Mouse (Mus musculus): ENCODE results near the gene Adam8. TPM values are rescaled to one million over a fixed set of nuclear protein-coding genes. Genes with fewer than 3 reads are reported as not detected.

The Adam8 gene
- polyA plus RNA-seq, 1 experiment from 2014 or later, result 4.0 TPM

- Histone ChIP-seq H3K36me3 (no peaks in the 10 kb centered on the region), H3K4me1 (no peaks in the 10 kb centered on the region), H3K9me3 (replicated peaks) (no peaks in the 10 kb centered on the region), H3K9ac (no peak overlapping the region), H3K27ac (replicated peaks) (no peak overlapping the region), H3K27me3 (peaks cover 2% of the 10 kb centered on the region; the same call in 1 of the 2 replicates), H3K4me3 (replicated peaks) (no peak overlapping the region), H3K4me2 (replicated peaks) (no peak overlapping the region)
- 80% methylated on average over 10 of the region's 10 CpGs for WGBS
- no peak for ATAC-seq (ENCODE audit: insufficient number of reproducible peaks, low FRiP score, low TSS enrichment, low read depth)
These were observed 31.2 kb downstream of the Adam8 start for GRCm38 (mm10) chr7:139961141-139961540.

GRCm38 (mm10) chr7:139957958-139958357 is 34.4 kb downstream of the Adam8 start:
- no peaks in the 10 kb centered on the region for H3K4me1 ChIP-seq
- H3K9me3 ChIP-seq (replicated peaks), result no peaks in the 10 kb centered on the region
- H3K27me3 ChIP-seq, result peaks cover 2% of the 10 kb centered on the region; the same call in 1 of the 2 replicates
- H3K9ac ChIP-seq, result no peak overlapping the region
- H3K4me3 ChIP-seq (replicated peaks), result no peak overlapping the region
- no peak overlapping the region for H3K4me2 ChIP-seq (replicated peaks)
- H3K27ac ChIP-seq (replicated peaks), result no peak overlapping the region
- ATAC-seq (ENCODE audit: insufficient number of reproducible peaks, low FRiP score, low TSS enrichment, low read depth), result no peak
- no peaks in the 10 kb centered on the region for H3K36me3 ChIP-seq
- WGBS, result 43% methylated on average over 11 of the region's 11 CpGs

GRCm38 (mm10) chr7:139957437-139957836 is 34.9 kb downstream of the Adam8 start:
- peaks cover 2% of the 10 kb centered on the region; the same call in 1 of the 2 replicates for H3K27me3 ChIP-seq
- no peak for ATAC-seq (ENCODE audit: insufficient number of reproducible peaks, low FRiP score, low TSS enrichment, low read depth)
- H3K4me3 ChIP-seq (replicated peaks), result no peak overlapping the region
- no peak overlapping the region for H3K4me2 ChIP-seq (replicated peaks)
- H3K27ac ChIP-seq (replicated peaks), result no peak overlapping the region
- no peaks in the 10 kb centered on the region for H3K9me3 ChIP-seq (replicated peaks)
- WGBS, result 56% methylated on average over 11 of the region's 11 CpGs
- H3K36me3 ChIP-seq, result no peaks in the 10 kb centered on the region
- H3K9ac ChIP-seq, result no peak overlapping the region
- no peaks in the 10 kb centered on the region for H3K4me1 ChIP-seq

- H3K27me3 ChIP-seq, result peaks cover 2% of the 10 kb centered on the region; the same call in 1 of the 2 replicates
- whole genome bisulfite sequencing, result 77% methylated on average over 3 of the region's 3 CpGs
- no peak overlapping the region for H3K9ac ChIP-seq
- no peak overlapping the region for H3K27ac ChIP-seq (replicated peaks)
- no peak for ATAC-seq (ENCODE audit: insufficient number of reproducible peaks, low FRiP score, low TSS enrichment, low read depth)
- H3K4me2 ChIP-seq (replicated peaks), result no peak overlapping the region
- no peaks in the 10 kb centered on the region for H3K9me3 ChIP-seq (replicated peaks)
- H3K4me3 ChIP-seq (replicated peaks), result no peak overlapping the region
- H3K4me1 ChIP-seq, result no peaks in the 10 kb centered on the region
- H3K36me3 ChIP-seq, result no peaks in the 10 kb centered on the region
These were observed 35.7 kb downstream of the Adam8 start for GRCm38 (mm10) chr7:139956658-139957057.

- no peaks in the 10 kb centered on the region for H3K9me3 ChIP-seq (replicated peaks)
- H3K27me3 ChIP-seq, result peaks cover 2% of the 10 kb centered on the region; the same call in 1 of the 2 replicates
- no peak overlapping the region for H3K9ac ChIP-seq
- no peak overlapping the region for H3K4me2 ChIP-seq (replicated peaks)
- H3K4me1 ChIP-seq, result no peaks in the 10 kb centered on the region
- no peak overlapping the region for H3K27ac ChIP-seq (replicated peaks)
- no peak for ATAC-seq (ENCODE audit: insufficient number of reproducible peaks, low FRiP score, low TSS enrichment, low read depth)
- no peak overlapping the region for H3K4me3 ChIP-seq (replicated peaks)
- no peaks in the 10 kb centered on the region for H3K36me3 ChIP-seq
- 74% methylated on average over 4 of the region's 4 CpGs for WGBS
These were observed 36.9 kb downstream of the Adam8 start for GRCm38 (mm10) chr7:139955505-139955904.

- H3K27ac ChIP-seq (replicated peaks), result no peak overlapping the region
- H3K4me2 ChIP-seq (replicated peaks), result no peak overlapping the region
- H3K4me1 ChIP-seq, result no peaks in the 10 kb centered on the region
- H3K9me3 ChIP-seq (replicated peaks), result no peaks in the 10 kb centered on the region
- WGBS, result 67% methylated on average over 6 of the region's 6 CpGs
- no peaks in the 10 kb centered on the region for H3K36me3 ChIP-seq
- no peak for ATAC-seq (ENCODE audit: insufficient number of reproducible peaks, low FRiP score, low TSS enrichment, low read depth)
- no peak overlapping the region for H3K4me3 ChIP-seq (replicated peaks)
- peaks cover 8% of the 10 kb centered on the region; the same call in 1 of the 2 replicates for H3K27me3 ChIP-seq
- H3K9ac ChIP-seq, result no peak overlapping the region
These were observed 40.2 kb downstream of the Adam8 start for GRCm38 (mm10) chr7:139951991-139952633.

- WGBS, result 4% methylated on average over 16 of the region's 16 CpGs
- Histone ChIP-seq H3K9me3 (replicated peaks) (no peaks in the 10 kb centered on the region), H3K36me3 (no peaks in the 10 kb centered on the region), H3K4me2 (replicated peaks) (peak overlapping the region; percentile 87), H3K27me3 (peaks cover 14% of the 10 kb centered on the region), H3K4me3 (replicated peaks) (peak overlapping the region; percentile 64), H3K27ac (replicated peaks) (peak overlapping the region; percentile 71; the same call in 1 of the 2 replicates), H3K9ac (peak overlapping the region; percentile 53), H3K4me1 (no peaks in the 10 kb centered on the region)
- no peak for ATAC-seq (ENCODE audit: insufficient number of reproducible peaks, low FRiP score, low TSS enrichment, low read depth)
These were observed 41.3 kb downstream of the Adam8 start for GRCm38 (mm10) chr7:139951079-139951478.

- H3K4me2 ChIP-seq (replicated peaks), result peak overlapping the region; percentile 87
- peak overlapping the region; percentile 53 for H3K9ac ChIP-seq
- no peaks in the 10 kb centered on the region for H3K9me3 ChIP-seq (replicated peaks)
- peak overlapping the region; percentile 64 for H3K4me3 ChIP-seq (replicated peaks)
- H3K27me3 ChIP-seq, result peaks cover 20% of the 10 kb centered on the region
- under 1% methylated on average over 33 of the region's 33 CpGs for WGBS
- H3K36me3 ChIP-seq, result no peaks in the 10 kb centered on the region
- no peaks in the 10 kb centered on the region for H3K4me1 ChIP-seq
- ATAC-seq (ENCODE audit: insufficient number of reproducible peaks, low FRiP score, low TSS enrichment, low read depth), result peak; percentile 76
- peak overlapping the region; percentile 71 for H3K27ac ChIP-seq (replicated peaks)
These were observed 41.9 kb downstream of the Adam8 start for GRCm38 (mm10) chr7:139950283-139950971.

- Histone ChIP-seq H3K27ac (replicated peaks) (peak overlapping the region; percentile 71; the same call in 1 of the 2 replicates), H3K27me3 (peaks cover 26% of the 10 kb centered on the region), H3K9ac (peak overlapping the region; percentile 53), H3K4me1 (no peaks in the 10 kb centered on the region), H3K9me3 (replicated peaks) (no peaks in the 10 kb centered on the region), H3K36me3 (no peaks in the 10 kb centered on the region), H3K4me3 (replicated peaks) (peak overlapping the region; percentile 64), H3K4me2 (replicated peaks) (peak overlapping the region; percentile 87)
- 0 out of 2 replicates have a peak, but pooled peaks have one; percentile 63 for ATAC-seq (ENCODE audit: insufficient number of reproducible peaks, low FRiP score, low TSS enrichment, low read depth)
- WGBS, result under 1% methylated on average over 15 of the region's 15 CpGs
These were observed 42.5 kb downstream of the Adam8 start for GRCm38 (mm10) chr7:139949893-139950282.

- WGBS, result 27% methylated on average over 5 of the region's 5 CpGs
- no peak overlapping the region for H3K9ac ChIP-seq
- no peak overlapping the region for H3K4me3 ChIP-seq (replicated peaks)
- ATAC-seq (ENCODE audit: insufficient number of reproducible peaks, low FRiP score, low TSS enrichment, low read depth), result no peak
- H3K9me3 ChIP-seq (replicated peaks), result no peaks in the 10 kb centered on the region
- no peaks in the 10 kb centered on the region for H3K36me3 ChIP-seq
- H3K27ac ChIP-seq (replicated peaks), result no peak overlapping the region
- H3K27me3 ChIP-seq, result peaks cover 57% of the 10 kb centered on the region
- peaks cover 13% of the 10 kb centered on the region for H3K4me1 ChIP-seq
- H3K4me2 ChIP-seq (replicated peaks), result no peak overlapping the region
These were observed 46.3 kb downstream of the Adam8 start for GRCm38 (mm10) chr7:139946032-139946431.

- Histone ChIP-seq H3K27me3 (peaks cover 60% of the 10 kb centered on the region), H3K4me1 (peaks cover 13% of the 10 kb centered on the region), H3K9ac (no peak overlapping the region), H3K4me3 (replicated peaks) (no peak overlapping the region), H3K36me3 (no peaks in the 10 kb centered on the region), H3K4me2 (replicated peaks) (no peak overlapping the region), H3K9me3 (replicated peaks) (no peaks in the 10 kb centered on the region), H3K27ac (replicated peaks) (no peak overlapping the region)
- ATAC-seq (ENCODE audit: insufficient number of reproducible peaks, low FRiP score, low TSS enrichment, low read depth), result no peak
- WGBS, result 20% methylated on average over 5 of the region's 5 CpGs
These were observed 46.8 kb downstream of the Adam8 start for GRCm38 (mm10) chr7:139945516-139945915.
